Mouse (Mus musculus) embryonic facial prominence, embryonic 14.5 days (tissue): ENCODE data around the gene Ist1. TPM values are rescaled to one million over a fixed set of nuclear protein-coding genes. Genes with fewer than 3 reads are reported as not detected.

ENCODE experiments used
- ATAC-seq: fragments of 200-750 bp; cut with Nextera tagmentation; 2 replicates; pipeline ENCODE4 v1.8.0; 2017; ENCODE audit warnings: low read depth, moderate number of reproducible peaks, moderate TSS enrichment
- DNase-seq: peaks from one replicate; pipeline ENCODE4 v3.0.0-alpha.2; 2015; ENCODE audit warnings: low spot score
- H3K27ac ChIP-seq: fragments of 300-500 bp; sonication (generic); replicated peaks from 2 replicates; pipeline ENCODE4 v1.5.1; 2014; ENCODE audit warnings: low read depth, mild to moderate bottlenecking, low read length, moderate library complexity
- H3K27me3 ChIP-seq: fragments of 300-500 bp; sonication (generic); replicated peaks from 2 replicates; pipeline ENCODE4 v1.6.1; 2014; ENCODE audit warnings: low read length; ENCODE audit not compliant: control insufficient read depth, insufficient read depth
- H3K36me3 ChIP-seq: fragments of 300-500 bp; sonication (generic); 2 replicates; pipeline ENCODE4 v1.6.1; 2014; ENCODE audit warnings: low read length, mixed read lengths; ENCODE audit not compliant: control insufficient read depth, insufficient read depth
- H3K4me1 ChIP-seq: fragments of 300-500 bp; sonication (generic); 2 replicates; pipeline ENCODE4 v1.6.1; 2014; ENCODE audit warnings: antibody characterized with exemption, low read length; ENCODE audit not compliant: control insufficient read depth, insufficient read depth
- H3K4me2 ChIP-seq: fragments of 300-500 bp; sonication (generic); 2 replicates; pipeline ENCODE4 v1.6.1; 2014; ENCODE audit warnings: low read depth, mild to moderate bottlenecking, low read length, moderate library complexity, mixed read lengths
- H3K4me3 ChIP-seq: fragments of 300-500 bp; sonication (generic); 2 replicates; pipeline ENCODE4 v1.5.1; 2014; ENCODE audit warnings: low read depth, mild to moderate bottlenecking, low read length
- H3K9ac ChIP-seq: fragments of 300-500 bp; sonication (generic); 2 replicates; pipeline ENCODE4 v1.6.1; 2014; ENCODE audit warnings: low read depth, mild to moderate bottlenecking, low read length, moderate library complexity, mixed read lengths
- H3K9me3 ChIP-seq: fragments of 300-500 bp; sonication (generic); 2 replicates; pipeline ENCODE4 v1.6.1; 2016; ENCODE audit warnings: low read length; ENCODE audit not compliant: control insufficient read depth
- WGBS: fragments of 180-500 bp; shearing (Covaris S2); extraction: QIAGEN DNeasy Blood & Tissue Kit; methylation state at CpG from one replicate; pipeline ENCODE4 v1.1.7; 2014; 5-methylcytosine and 5-hydroxymethylcytosine counted together
- polyA plus RNA-seq: library from polyadenylated mRNA; unstranded; fragments of >200 nt; fragmentation: Nextera tagmentation; extraction: Ambion mirVana; gene quantifications from 2 replicates; pipeline ENCODE4 v1.2.1, GENCODE M21; 2014

The Ist1 gene
- polyA plus RNA-seq, 1 experiment from 2014 or later = 118 TPM

DNA sequence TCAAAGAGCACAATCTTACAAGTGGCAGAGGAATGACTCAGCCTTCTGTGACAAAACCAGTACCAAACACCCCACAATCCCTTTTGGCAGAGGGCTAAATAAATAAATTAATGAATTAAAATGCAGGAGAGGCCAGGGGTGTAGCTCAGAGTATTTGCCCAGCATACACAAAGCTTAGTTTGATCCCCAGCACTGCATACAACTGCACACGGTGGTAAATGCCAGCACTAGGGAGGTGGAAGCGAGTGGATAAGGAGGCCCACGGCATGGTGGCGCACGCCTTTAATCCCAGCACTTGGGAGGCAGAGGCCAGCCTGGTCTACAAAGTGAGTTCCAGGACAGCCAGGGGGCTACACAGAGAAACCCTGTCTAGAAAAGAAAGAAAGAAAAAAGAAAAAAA is 20.4 kb downstream of the Ist1 start:
- no peak overlapping the region for H3K27ac ChIP-seq
- H3K9ac ChIP-seq = no peak overlapping the region
- ATAC-seq (no peak), DNase-seq (no peak)
- H3K9me3 ChIP-seq = no peaks in the 10 kb centered on the region
- H3K27me3 ChIP-seq = no peaks in the 10 kb centered on the region
- H3K4me3 ChIP-seq = no peak overlapping the region
- WGBS = 90% methylated on average over 5 of the region's 5 CpGs
- H3K4me1 ChIP-seq = no peaks in the 10 kb centered on the region
- H3K4me2 ChIP-seq = no peak overlapping the region
- peaks cover 96% of the 10 kb centered on the region for H3K36me3 ChIP-seq

DNA sequence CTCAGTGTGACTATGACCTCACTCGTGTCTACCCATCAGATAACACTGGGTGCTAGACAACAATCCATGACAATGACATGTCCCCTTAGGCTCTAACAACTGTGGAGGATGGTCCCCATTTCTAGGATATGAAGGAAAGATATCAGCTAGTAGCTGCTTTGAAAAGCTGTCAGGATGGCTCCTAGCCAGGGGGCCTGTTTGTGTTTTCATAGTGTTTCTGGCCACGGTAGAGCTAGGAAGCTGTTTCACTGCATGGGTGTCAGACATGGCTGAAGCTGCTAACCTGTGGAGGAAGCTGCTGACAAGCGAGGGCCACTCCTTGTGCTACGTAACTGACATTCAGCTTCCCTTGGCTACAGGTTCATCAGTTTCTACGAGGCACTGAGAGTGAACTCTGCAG is 26.4 kb downstream of the Ist1 start:
- no peak overlapping the region for H3K9ac ChIP-seq
- no peak overlapping the region for H3K4me3 ChIP-seq
- no peak overlapping the region for H3K4me2 ChIP-seq
- WGBS = 78% methylated on average over 5 of the region's 5 CpGs
- H3K27me3 ChIP-seq = no peaks in the 10 kb centered on the region
- ATAC-seq (no peak), DNase-seq (no peak)
- H3K4me1 ChIP-seq = no peaks in the 10 kb centered on the region
- peaks cover 48% of the 10 kb centered on the region for H3K36me3 ChIP-seq
- no peaks in the 10 kb centered on the region for H3K9me3 ChIP-seq
- no peak overlapping the region for H3K27ac ChIP-seq

GRCm38 (mm10) chr8:109662328-109662727 is 30.7 kb downstream of the Ist1 start:
- no peaks in the 10 kb centered on the region for H3K27me3 ChIP-seq
- no peak overlapping the region for H3K4me3 ChIP-seq
- no peak for ATAC-seq
- DNase-seq = no peak
- no peak overlapping the region for H3K27ac ChIP-seq
- H3K4me1 ChIP-seq = no peaks in the 10 kb centered on the region
- H3K36me3 ChIP-seq = peaks cover 8% of the 10 kb centered on the region
- no peak overlapping the region for H3K9ac ChIP-seq
- H3K9me3 ChIP-seq = no peaks in the 10 kb centered on the region
- no peak overlapping the region for H3K4me2 ChIP-seq
- WGBS = 75% methylated on average over 3 of the region's 3 CpGs

GRCm38 (mm10) chr8:109656860-109657259 is 36.2 kb downstream of the Ist1 start:
- no peak for ATAC-seq
- H3K9me3 ChIP-seq = no peaks in the 10 kb centered on the region
- WGBS = 75% methylated on average over 3 of the region's 3 CpGs

GRCm38 (mm10) chr8:109650801-109651200 is 42.3 kb downstream of the Ist1 start:
- Histone ChIP-seq H3K27me3 (no peaks in the 10 kb centered on the region), H3K4me1 (no peaks in the 10 kb centered on the region), H3K36me3 (no peaks in the 10 kb centered on the region), H3K9me3 (no peaks in the 10 kb centered on the region), H3K27ac (no peak overlapping the region), H3K4me2 (no peak overlapping the region), H3K4me3 (no peak overlapping the region), H3K9ac (no peak overlapping the region)
- ATAC-seq (no peak), DNase-seq (no peak)
- WGBS = 64% methylated on average over 10 of the region's 10 CpGs

More at GRCm38 (mm10) chr8:109656860-109657259, 36.2 kb downstream of the Ist1 start:
- no peak overlapping the region for H3K4me2 ChIP-seq
- H3K27ac ChIP-seq = no peak overlapping the region
- H3K36me3 ChIP-seq = no peaks in the 10 kb centered on the region
- no peaks in the 10 kb centered on the region for H3K4me1 ChIP-seq
- H3K4me3 ChIP-seq = no peak overlapping the region
- no peaks in the 10 kb centered on the region for H3K27me3 ChIP-seq
- H3K9ac ChIP-seq = no peak overlapping the region
- no peak for DNase-seq

- 75% methylated on average over 7 of the region's 7 CpGs for WGBS
- Histone ChIP-seq H3K9me3 (no peaks in the 10 kb centered on the region), H3K4me1 (no peaks in the 10 kb centered on the region), H3K4me2 (no peak overlapping the region), H3K27ac (no peak overlapping the region), H3K27me3 (no peaks in the 10 kb centered on the region), H3K36me3 (no peaks in the 10 kb centered on the region), H3K4me3 (no peak overlapping the region), H3K9ac (no peak overlapping the region)
- DNase-seq (no peak), ATAC-seq (no peak)
These were observed 44.6 kb downstream of the Ist1 start for GRCm38 (mm10) chr8:109648469-109648868.

DNA sequence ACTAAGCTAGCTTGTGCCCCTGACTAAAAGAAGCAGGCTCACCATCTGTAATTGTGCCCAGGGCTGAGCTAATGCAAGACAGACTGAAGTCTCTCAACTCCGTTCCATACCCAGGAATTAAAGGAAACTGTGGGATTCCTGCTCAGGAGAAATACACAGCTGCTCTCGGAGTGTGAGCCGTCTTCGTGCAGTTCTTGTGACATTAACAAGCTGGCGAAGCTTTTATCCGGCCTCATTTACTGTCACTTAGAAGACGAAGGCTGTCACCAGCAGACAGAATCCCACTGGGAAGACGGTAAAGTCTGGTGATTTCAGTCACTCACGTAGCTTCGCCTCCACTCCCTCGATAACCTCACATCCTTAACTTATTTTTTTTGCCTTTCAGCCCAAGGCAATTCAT is 45.7 kb downstream of the Ist1 start:
- H3K4me2 ChIP-seq = no peak overlapping the region
- ATAC-seq = no peak
- no peaks in the 10 kb centered on the region for H3K4me1 ChIP-seq
- DNase-seq = peak; percentile 12
- no peaks in the 10 kb centered on the region for H3K9me3 ChIP-seq
- H3K36me3 ChIP-seq = no peaks in the 10 kb centered on the region
- no peak overlapping the region for H3K9ac ChIP-seq
- H3K27ac ChIP-seq = no peak overlapping the region
- H3K4me3 ChIP-seq = no peak overlapping the region
- 50% methylated on average over 11 of the region's 11 CpGs for WGBS
- H3K27me3 ChIP-seq = no peaks in the 10 kb centered on the region

- no peak for ATAC-seq
- Histone ChIP-seq H3K4me1 (no peaks in the 10 kb centered on the region), H3K27me3 (no peaks in the 10 kb centered on the region), H3K4me3 (no peak overlapping the region), H3K36me3 (no peaks in the 10 kb centered on the region), H3K4me2 (no peak overlapping the region), H3K27ac (no peak overlapping the region), H3K9ac (no peak overlapping the region), H3K9me3 (no peaks in the 10 kb centered on the region)
- DNase-seq = no peak
- 66% methylated on average over 5 of the region's 5 CpGs for WGBS
These were observed 51.8 kb downstream of the Ist1 start for GRCm38 (mm10) chr8:109641236-109641635.

DNA sequence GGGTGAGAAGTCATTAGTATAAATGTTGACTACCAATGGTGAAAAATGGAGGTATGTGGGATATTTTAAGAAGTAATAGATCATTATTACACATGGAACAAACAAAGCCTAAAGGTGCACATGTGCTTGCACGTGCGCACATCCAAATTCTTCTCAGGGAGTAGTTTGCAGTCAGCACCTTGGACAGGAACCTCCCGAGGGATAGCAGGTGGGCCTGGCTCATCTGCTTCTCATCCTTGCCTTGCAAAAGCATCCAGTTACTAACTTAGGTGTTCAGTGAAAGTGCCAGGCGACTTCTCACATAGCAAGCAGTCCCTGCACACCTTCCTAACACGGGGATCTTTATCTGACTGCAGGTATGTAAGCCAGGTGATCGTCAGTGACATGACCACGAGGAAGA is 52.6 kb downstream of the Ist1 start:
- Histone ChIP-seq H3K4me2 (no peak overlapping the region), H3K4me1 (no peaks in the 10 kb centered on the region), H3K27ac (no peak overlapping the region), H3K9ac (no peak overlapping the region), H3K27me3 (no peaks in the 10 kb centered on the region), H3K36me3 (no peaks in the 10 kb centered on the region), H3K4me3 (no peak overlapping the region), H3K9me3 (no peaks in the 10 kb centered on the region)
- WGBS = 50% methylated on average over 7 of the region's 7 CpGs
- no peak for ATAC-seq
- peak; percentile 8 for DNase-seq
